Mouse (Mus musculus): ENCODE measurements around the gene Prom1.

Prom1 gene

DNA sequence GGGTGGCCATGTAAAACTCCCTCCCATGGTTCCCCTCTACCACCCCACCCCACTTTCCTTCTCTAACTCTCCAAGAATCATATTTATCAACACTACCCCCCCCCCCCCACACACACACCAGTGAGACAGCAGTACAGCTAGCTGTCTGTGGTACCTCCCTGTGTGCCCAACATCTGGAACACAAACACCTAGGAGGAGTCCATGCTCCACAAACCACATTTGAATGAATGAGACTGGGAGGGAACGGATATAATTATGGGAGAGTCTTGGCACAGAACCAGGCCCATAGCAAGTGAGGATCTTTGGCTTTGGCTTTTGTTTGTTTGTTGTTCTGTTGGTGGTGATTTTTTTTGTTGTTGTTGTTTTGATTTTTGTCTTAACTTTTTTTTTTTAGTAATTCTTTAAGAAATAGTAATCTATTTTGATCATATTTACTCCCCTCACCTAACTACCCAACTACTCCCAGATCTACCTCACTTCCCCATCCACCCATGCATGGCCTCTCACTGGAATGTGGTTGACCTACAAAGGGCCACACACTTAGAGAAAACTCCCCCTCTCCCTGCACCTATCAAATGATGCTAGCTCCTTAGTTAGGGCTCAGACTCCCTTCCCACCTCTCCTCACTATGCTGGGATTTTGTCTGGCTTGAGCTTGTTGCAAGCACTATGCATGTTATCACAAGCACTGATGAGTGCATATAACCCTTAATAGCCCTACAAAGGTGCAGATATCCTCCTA is 124.8 kb downstream of the Prom1 start:
- no peak for DNase-seq (ENCODE audit: low read depth, low spot score)

DNA sequence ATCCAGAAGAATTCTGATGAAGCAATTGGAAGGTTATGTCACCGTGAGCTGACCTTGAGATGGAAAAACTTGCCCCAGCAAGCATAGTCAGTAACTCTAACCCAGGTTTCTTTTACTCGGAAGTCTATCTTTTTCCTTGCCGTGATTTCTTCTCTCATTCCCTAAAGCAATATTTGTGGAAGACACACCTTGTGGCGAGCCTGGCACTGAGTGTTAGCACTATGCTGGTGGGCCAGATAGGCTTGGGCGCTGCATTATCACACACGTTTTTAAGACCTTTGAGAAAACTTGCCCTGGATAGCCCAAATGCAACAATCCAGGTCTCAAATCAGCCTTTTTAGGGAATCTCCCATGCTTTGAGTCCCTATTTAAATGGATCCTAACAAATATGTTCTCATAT is 127.7 kb downstream of the Prom1 start:
- no peak for DNase-seq (ENCODE audit: low read depth, low spot score)

DNA sequence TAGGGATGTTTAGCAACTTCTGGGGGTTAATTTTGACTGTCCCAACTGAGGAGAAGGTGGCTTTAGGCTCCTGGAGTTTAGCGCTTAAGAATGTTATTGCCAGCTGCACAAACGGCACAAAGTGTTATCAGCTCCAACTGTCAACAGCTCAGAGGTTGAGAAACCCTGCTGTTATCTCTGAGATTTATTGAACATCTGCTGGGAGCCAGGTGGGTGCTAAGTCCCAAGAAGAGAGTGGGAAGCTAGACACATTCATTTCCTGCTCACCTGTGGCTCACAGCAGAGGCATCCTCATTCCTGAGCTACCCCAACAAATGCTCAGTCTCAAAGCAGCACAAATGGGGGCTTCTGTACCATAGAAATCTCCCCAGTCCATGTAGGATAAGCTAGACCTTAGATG is 130.7 kb downstream of the Prom1 start:
- no peak for DNase-seq (ENCODE audit: low read depth, low spot score)

DNA sequence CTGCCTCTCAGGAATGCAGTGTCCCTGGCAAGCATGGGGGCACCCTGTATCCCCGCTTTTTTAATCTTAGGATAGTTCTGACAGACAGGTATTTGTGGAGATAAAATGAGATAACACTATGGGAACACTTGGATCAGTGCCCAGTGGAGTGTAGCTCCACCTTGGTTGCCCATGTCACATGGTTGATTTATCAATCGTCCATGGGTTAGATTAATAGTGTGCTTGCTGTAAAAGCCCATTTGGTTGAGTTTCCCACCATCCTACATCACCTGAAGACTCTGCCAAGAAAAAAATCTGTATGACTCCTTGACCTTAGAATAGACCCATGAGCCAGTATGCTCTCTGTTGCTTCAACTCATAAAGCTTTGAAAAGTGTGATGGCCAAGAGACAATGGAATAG is 131.3 kb downstream of the Prom1 start:
- no peak for DNase-seq (ENCODE audit: low read depth, low spot score)

DNA sequence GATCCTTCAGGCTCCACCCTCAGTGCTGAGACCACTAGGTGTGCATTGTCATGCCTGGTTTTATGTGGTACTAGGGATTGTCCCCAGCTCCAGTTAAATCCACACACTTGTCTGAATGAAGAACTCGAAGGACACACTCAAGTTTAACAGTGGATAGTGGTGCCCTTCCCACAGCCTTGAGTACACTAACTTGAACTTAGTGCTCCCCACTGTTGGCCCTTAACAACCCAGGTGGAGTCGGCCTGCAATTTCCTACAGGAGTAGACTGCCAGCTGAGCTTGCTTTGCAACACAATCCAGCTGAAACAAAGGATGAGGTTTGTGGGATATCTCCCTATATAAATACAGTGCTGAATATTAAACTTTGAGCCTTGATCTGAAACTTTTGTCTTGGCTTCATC is 133.2 kb downstream of the Prom1 start:
- DNase-seq (ENCODE audit: low read depth, low spot score): no peak

DNA sequence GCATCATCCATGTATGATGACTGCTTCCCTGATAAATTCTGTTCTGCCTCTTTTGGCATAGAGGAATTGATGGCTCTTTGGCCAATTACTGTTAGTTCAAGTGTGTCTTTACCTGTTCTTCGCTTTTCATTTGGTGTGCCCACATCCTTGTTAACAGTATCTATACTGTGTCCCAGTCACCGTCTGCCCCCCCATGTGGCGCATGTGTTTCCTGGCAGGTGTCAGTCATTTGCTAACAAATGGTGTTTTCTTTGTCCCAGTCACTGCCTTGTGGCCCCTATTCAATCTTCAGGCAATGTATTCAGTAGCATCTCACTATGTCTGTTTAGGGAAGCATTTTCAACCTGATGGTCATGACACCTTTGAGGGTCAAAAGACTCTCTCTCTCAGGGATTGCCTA is 140.8 kb downstream of the Prom1 start:
- DNase-seq (ENCODE audit: low read depth, low spot score): no peak

DNA sequence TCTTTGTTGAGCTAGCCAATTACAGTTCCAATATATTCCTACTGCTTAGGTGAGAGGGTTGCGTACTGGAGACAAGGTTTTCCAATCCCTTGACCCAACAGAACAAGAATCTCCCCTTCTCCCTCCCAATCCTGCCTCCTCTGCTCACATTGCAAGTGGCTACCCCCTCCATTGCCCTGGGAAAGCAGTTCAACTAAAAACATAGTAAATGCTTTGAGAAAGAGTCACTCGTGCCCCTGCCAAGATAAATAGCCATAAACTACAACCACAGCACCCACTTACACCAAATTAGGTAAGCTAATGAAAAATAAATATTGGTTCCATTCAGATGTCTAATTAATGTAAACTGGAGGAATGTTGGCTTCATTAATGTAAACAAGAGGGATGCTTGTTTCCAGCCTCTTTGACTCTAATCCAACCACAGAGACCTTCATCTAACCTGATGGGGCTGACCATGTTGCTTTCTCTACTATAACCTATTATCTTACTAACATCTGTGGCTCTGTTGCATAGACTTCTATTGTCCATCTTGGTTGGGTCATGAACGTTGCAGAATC is 141.9 kb downstream of the Prom1 start:
- no peak for DNase-seq (ENCODE audit: low read depth, low spot score)

DNA sequence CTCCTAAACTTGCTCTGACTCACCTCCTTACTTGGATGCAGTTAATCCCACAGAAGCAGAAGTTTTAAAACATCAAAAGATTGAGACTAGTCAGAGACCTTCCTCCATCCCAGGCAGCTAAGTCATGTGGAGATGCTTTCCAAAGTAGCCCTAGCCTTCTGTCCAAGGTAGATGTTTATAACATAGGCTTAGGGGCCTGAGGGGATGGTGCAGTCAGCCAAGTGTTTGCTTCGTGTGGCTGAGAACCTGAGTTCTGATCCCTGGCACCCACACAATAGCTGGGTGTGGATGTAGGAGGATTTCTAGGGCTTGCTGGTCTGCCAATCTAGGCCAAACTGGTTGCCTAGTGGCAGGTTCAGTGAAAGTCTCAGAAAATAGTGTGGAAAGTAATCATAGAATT is 148.6 kb downstream of the Prom1 start:
- no peak for DNase-seq (ENCODE audit: low read depth, low spot score)

DNA sequence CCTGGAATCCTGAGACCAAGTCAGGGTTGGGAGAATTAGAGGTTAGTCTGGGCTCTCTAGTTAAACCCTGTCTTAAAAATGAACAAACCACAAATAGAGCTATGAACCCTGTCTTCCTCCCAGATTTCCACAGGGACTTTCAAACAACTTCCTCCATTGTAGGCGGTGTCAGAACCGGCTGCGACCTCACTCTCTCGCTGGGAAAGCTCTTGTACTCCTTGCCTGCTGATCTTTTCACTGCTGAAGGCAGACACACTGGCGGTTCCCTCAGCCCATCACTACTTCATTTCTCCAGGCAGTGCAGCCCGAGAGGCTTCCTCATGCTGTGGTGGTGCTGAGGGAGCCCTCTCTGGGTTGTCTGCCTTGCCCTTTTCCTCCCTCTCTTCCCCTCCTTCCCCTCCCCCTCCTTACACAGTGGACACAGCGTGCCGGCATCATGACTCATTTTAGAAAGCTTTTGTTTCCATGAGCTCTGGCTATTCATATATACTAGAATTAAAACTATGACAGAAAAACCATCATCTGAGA is 153.0 kb downstream of the Prom1 start:
- DNase-seq (ENCODE audit: low read depth, low spot score): no peak

DNA sequence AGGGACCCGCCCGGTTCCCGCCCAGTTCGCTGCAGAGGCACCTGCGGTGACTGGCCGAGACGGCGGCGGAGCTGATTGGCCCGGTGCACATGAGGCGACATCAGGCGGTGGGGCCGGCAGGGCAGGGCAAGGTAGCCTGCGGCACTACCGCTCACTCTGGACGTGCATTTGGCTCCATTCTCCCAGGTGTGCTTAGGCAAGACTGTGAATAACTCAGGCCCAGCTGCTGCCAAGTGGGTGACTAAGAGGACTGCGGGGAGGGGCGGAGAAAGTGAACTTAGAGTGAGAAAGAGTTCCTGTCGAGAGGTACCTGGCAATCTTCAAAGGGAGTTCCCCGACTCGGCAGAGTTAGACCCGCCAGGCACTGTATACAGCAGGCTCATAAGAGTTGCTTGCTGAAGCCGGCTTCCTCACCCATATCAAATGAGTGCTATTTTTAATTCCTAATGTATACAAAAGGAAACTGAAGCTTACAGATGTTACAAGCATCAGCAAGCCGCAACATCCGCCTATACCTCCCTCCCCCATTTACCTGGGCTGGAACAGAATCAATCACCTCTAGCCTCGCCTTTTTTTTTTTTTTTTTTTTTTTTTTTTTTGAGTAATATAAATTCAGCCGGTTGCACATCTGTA is 153.6 kb downstream of the Prom1 start:
- DNase-seq (ENCODE audit: low read depth, low spot score): peak; percentile 87

DNA sequence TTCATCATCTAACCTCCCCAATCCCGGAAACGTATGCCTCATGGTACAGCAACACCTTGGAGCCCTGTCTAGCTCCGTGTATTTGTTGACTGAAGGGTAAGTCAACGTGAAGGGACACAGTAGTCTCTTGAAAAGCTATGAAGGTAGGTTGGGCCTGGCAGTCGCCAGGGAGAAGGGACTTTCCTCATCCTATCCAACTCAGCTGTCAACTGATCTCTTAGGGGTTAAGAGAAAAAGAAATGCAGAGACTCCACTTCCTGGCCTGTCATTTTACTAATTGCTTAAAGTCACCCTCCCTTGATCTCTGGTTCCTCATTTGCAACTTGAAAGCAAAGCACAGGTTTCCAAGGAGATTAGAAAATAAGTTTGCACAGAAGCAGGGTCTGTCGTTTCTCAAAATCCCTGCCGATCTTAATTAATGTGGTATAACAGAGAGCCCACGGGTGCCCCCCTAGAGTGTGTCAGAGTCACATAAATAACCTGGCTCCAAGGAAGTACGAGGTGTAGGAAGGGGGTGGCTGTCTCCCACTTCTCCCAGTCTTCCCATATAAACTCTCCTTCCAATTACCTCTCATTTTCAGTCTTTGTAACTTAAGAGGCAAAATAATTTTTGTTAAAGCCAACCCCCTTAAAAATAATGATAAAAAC is 154.4 kb downstream of the Prom1 start:
- no peak for DNase-seq (ENCODE audit: low read depth, low spot score)

All from WW6 (cell line).